Mouse (Mus musculus): ENCODE data around the gene Fam78b. TPM values are rescaled to one million over a fixed set of nuclear protein-coding genes. Genes with fewer than 3 reads are reported as not detected.

Fam78b gene
- total and polyA plus RNA-seq, 2 experiments from 2014 or later, result 8.2 to 20.2 TPM

- WGBS, result 50% methylated on average over 4 of the region's 4 CpGs
- Histone ChIP-seq H3K9me3 (ENCODE audit: low read length) (no peaks in the 10 kb centered on the region), H3K4me1 (ENCODE audit: insufficient read depth, low read length) (no peaks in the 10 kb centered on the region), H3K9ac (replicated peaks; ENCODE audit: low read length, poor library complexity, severe bottlenecking) (no peak overlapping the region), H3K36me3 (ENCODE audit: insufficient read depth, low read length) (peaks cover 5% of the 10 kb centered on the region; the same call in 1 of the 2 replicates), H3K27me3 (ENCODE audit: insufficient read depth, low read length) (no peaks in the 10 kb centered on the region), H3K4me2 (ENCODE audit: low read depth, low read length, poor library complexity, severe bottlenecking) (no peak overlapping the region), H3K27ac (ENCODE audit: low read depth, low read length) (no peak overlapping the region), H3K4me3 (ENCODE audit: low read depth, low read length) (no peak overlapping the region)
- no peak for TF ChIP-seq CTCF (IDR thresholded peaks at IDR 0.05)
- DNase-seq (ENCODE audit: low spot score), result no peak
- ATAC-seq (ENCODE audit: low FRiP score), result no peak
Measured at GRCm38 (mm10) chr1:167085461-167085860, 84.2 kb downstream of the Fam78b start.

- Histone ChIP-seq H3K36me3 (ENCODE audit: insufficient read depth, low read length) (peaks cover 5% of the 10 kb centered on the region; the same call in 1 of the 2 replicates), H3K4me1 (ENCODE audit: insufficient read depth, low read length) (no peaks in the 10 kb centered on the region), H3K4me3 (ENCODE audit: low read depth, low read length) (no peak overlapping the region), H3K27ac (ENCODE audit: low read depth, low read length) (no peak overlapping the region), H3K27me3 (ENCODE audit: insufficient read depth, low read length) (no peaks in the 10 kb centered on the region), H3K4me2 (ENCODE audit: low read depth, low read length, poor library complexity, severe bottlenecking) (no peak overlapping the region), H3K9me3 (ENCODE audit: low read length) (no peaks in the 10 kb centered on the region), H3K9ac (replicated peaks; ENCODE audit: low read length, poor library complexity, severe bottlenecking) (no peak overlapping the region)
- ATAC-seq (ENCODE audit: low FRiP score) (no peak), DNase-seq (ENCODE audit: low spot score) (no peak)
- 92% methylated on average over 6 of the region's 6 CpGs for WGBS
- no peak for TF ChIP-seq CTCF (IDR thresholded peaks at IDR 0.05)
Measured at GRCm38 (mm10) chr1:167090466-167090865, 89.2 kb downstream of the Fam78b start.

- no peak overlapping the region for H3K4me2 ChIP-seq (ENCODE audit: low read depth, low read length, poor library complexity, severe bottlenecking)
- ATAC-seq (ENCODE audit: low FRiP score) (no peak), DNase-seq (ENCODE audit: low spot score) (no peak)
- H3K9ac ChIP-seq (replicated peaks; ENCODE audit: low read length, poor library complexity, severe bottlenecking), result no peak overlapping the region
- no peaks in the 10 kb centered on the region for H3K27me3 ChIP-seq (ENCODE audit: insufficient read depth, low read length)
- H3K27ac ChIP-seq (ENCODE audit: low read depth, low read length), result no peak overlapping the region
- no peak for TF ChIP-seq CTCF (IDR thresholded peaks at IDR 0.05)
- H3K36me3 ChIP-seq (ENCODE audit: insufficient read depth, low read length), result peaks cover 5% of the 10 kb centered on the region; the same call in 1 of the 2 replicates
- H3K9me3 ChIP-seq (ENCODE audit: low read length), result no peaks in the 10 kb centered on the region
- no peak overlapping the region for H3K4me3 ChIP-seq (ENCODE audit: low read depth, low read length)
- WGBS, result 43% methylated on average over 3 of the region's 3 CpGs
- H3K4me1 ChIP-seq (ENCODE audit: insufficient read depth, low read length), result no peaks in the 10 kb centered on the region
Measured at GRCm38 (mm10) chr1:167093551-167093950, 92.3 kb downstream of the Fam78b start.

GRCm38 (mm10) chr1:167094589-167095148 is 93.5 kb downstream of the Fam78b start:
- ATAC-seq (ENCODE audit: low FRiP score) (no peak), DNase-seq (ENCODE audit: low spot score) (no peak)
- WGBS, result 67% methylated on average over 10 of the region's 10 CpGs
- no peaks in the 10 kb centered on the region for H3K27me3 ChIP-seq (ENCODE audit: insufficient read depth, low read length)
- H3K4me3 ChIP-seq (ENCODE audit: low read depth, low read length), result no peak overlapping the region
- H3K4me2 ChIP-seq (ENCODE audit: low read depth, low read length, poor library complexity, severe bottlenecking), result no peak overlapping the region
- H3K4me1 ChIP-seq (ENCODE audit: insufficient read depth, low read length), result no peaks in the 10 kb centered on the region
- H3K9me3 ChIP-seq (ENCODE audit: low read length), result no peaks in the 10 kb centered on the region
- no peak for TF ChIP-seq CTCF (IDR thresholded peaks at IDR 0.05)
- H3K9ac ChIP-seq (replicated peaks; ENCODE audit: low read length, poor library complexity, severe bottlenecking), result no peak overlapping the region
- no peak overlapping the region for H3K27ac ChIP-seq (ENCODE audit: low read depth, low read length)
- peaks cover 5% of the 10 kb centered on the region; the same call in 1 of the 2 replicates for H3K36me3 ChIP-seq (ENCODE audit: insufficient read depth, low read length)

GRCm38 (mm10) chr1:167098741-167099140 is 97.5 kb downstream of the Fam78b start:
- Histone ChIP-seq H3K36me3 (ENCODE audit: insufficient read depth, low read length) (no peaks in the 10 kb centered on the region), H3K9me3 (ENCODE audit: low read length) (no peaks in the 10 kb centered on the region), H3K4me2 (ENCODE audit: low read depth, low read length, poor library complexity, severe bottlenecking) (no peak overlapping the region), H3K4me1 (ENCODE audit: insufficient read depth, low read length) (no peaks in the 10 kb centered on the region), H3K27me3 (ENCODE audit: insufficient read depth, low read length) (no peaks in the 10 kb centered on the region), H3K27ac (ENCODE audit: low read depth, low read length) (no peak overlapping the region), H3K4me3 (ENCODE audit: low read depth, low read length) (no peak overlapping the region), H3K9ac (replicated peaks; ENCODE audit: low read length, poor library complexity, severe bottlenecking) (no peak overlapping the region)
- TF ChIP-seq CTCF (IDR thresholded peaks at IDR 0.05), result no peak
- 83% methylated on average over 7 of the region's 7 CpGs for WGBS
- ATAC-seq (ENCODE audit: low FRiP score) (no peak), DNase-seq (ENCODE audit: low spot score) (no peak)

- 87% methylated on average over 8 of the region's 8 CpGs for WGBS
Measured at GRCm38 (mm10) chr1:167102046-167102445, 100.8 kb downstream of the Fam78b start.

More at GRCm38 (mm10) chr1:167102046-167102445, 100.8 kb downstream of the Fam78b start:
- H3K4me1 ChIP-seq (ENCODE audit: insufficient read depth, low read length), result no peaks in the 10 kb centered on the region
- H3K36me3 ChIP-seq (ENCODE audit: insufficient read depth, low read length), result no peaks in the 10 kb centered on the region
- no peak overlapping the region for H3K4me3 ChIP-seq (ENCODE audit: low read depth, low read length)
- no peaks in the 10 kb centered on the region for H3K9me3 ChIP-seq (ENCODE audit: low read length)
- H3K4me2 ChIP-seq (ENCODE audit: low read depth, low read length, poor library complexity, severe bottlenecking), result no peak overlapping the region
- H3K27me3 ChIP-seq (ENCODE audit: insufficient read depth, low read length), result no peaks in the 10 kb centered on the region
- no peak for TF ChIP-seq CTCF (IDR thresholded peaks at IDR 0.05)
- no peak for ATAC-seq (ENCODE audit: low FRiP score)
- H3K27ac ChIP-seq (ENCODE audit: low read depth, low read length), result no peak overlapping the region
- DNase-seq (ENCODE audit: low spot score), result no peak
- no peak overlapping the region for H3K9ac ChIP-seq (replicated peaks; ENCODE audit: low read length, poor library complexity, severe bottlenecking)

Data from midbrain, postnatal 0 days (tissue).